Mouse (Mus musculus) spleen, adult 2 months (tissue): ENCODE data around the gene Pik3cd.

Experiments
- CTCF ChIP-seq: fragments of 200-500 bp; IDR thresholded peaks from 2 replicates; pipeline ENCODE4 v1.5.1; 2011; ENCODE audit warnings: mild to moderate bottlenecking, inconsistent platforms; ENCODE audit not compliant: insufficient read depth, insufficient read length, insufficient replicate concordance; ENCODE audit errors: extremely low read depth
- POLR2A ChIP-seq: fragments of 200-500 bp; IDR thresholded peaks from 2 replicates; pipeline ENCODE4 v1.6.1; 2011; ENCODE audit warnings: low read depth, low read length, inconsistent platforms

DNA sequence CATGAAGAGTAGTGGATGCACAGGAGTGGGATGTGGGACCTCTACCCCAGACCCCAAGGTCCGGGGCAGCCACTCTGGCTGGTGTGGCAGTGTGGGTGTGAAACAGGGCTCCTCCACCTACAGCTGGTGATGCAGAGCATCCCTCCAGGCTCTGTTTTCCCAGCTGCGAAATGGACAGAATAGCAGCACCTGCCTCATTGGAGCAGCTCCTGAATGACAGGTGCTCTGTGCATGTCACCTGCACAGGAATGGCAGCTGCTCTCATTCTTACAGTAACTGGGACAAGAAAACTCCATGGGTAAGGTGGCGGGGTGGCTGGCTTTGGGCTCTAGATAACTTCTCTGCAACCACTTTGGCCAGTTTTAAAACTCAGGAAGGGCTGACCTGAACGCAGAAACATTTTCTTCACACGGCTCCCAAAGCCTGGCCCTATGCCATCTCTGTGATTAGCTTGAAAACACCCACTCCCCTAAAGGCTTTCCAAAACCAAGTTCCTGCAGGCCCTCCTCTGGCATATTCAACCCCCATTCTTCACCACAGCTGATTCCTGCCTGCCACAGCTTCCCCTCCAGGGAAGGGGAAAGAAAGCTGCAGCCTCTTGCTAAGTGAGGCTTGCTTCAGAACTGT lies 33.4 kb upstream of the Pik3cd start:
- no peak for TF ChIP-seq CTCF
- no peak for TF ChIP-seq POLR2A
